Mouse (Mus musculus) frontal cortex, adult 2 months (tissue): Measurements from ENCODE around the gene H2al1h. TPM values are rescaled to one million over a fixed set of nuclear protein-coding genes. Genes with fewer than 3 reads are reported as not detected.
"Not testable (repeated sequence)": the region's sequence is repeated elsewhere in the genome, so short reads cannot be mapped to it uniquely, and the experiment has no call there.

Experiments
- DNase-seq, 2 experiments: peaks; one replicate each; pipeline ENCODE4 v3.0.0; 2022; ENCODE audit warnings: low spot score in 1 of 2; ENCODE audit errors: extremely low spot score in 1 of 2
- polyA plus RNA-seq: library from polyadenylated mRNA; depleted of rRNA; stranded (reverse); fragments of >200 nt; gene quantifications from 2 replicates; pipeline ENCODE4 v1.2.3, GENCODE M21; 2012; rRNA removed

H2al1h gene
- polyA plus RNA-seq, result not detected in 2 replicates

- DNase-seq, result not testable (repeated sequence)
Observed at GRCm38 (mm10) chrX:11321192-11321591, at the start of gene H2al1h. Gene H2al1h (plus strand): TSS chrX:11321492.

GRCm38 (mm10) chrX:11273190-11273589 is 48.1 kb upstream of the H2al1h start:
- no peak for DNase-seq

- no peak for DNase-seq
Observed at GRCm38 (mm10) chrX:11277083-11277482, 44.2 kb upstream of the H2al1h start.

- DNase-seq, result no peak
Observed at GRCm38 (mm10) chrX:11280741-11281140, 40.6 kb upstream of the H2al1h start.

DNA sequence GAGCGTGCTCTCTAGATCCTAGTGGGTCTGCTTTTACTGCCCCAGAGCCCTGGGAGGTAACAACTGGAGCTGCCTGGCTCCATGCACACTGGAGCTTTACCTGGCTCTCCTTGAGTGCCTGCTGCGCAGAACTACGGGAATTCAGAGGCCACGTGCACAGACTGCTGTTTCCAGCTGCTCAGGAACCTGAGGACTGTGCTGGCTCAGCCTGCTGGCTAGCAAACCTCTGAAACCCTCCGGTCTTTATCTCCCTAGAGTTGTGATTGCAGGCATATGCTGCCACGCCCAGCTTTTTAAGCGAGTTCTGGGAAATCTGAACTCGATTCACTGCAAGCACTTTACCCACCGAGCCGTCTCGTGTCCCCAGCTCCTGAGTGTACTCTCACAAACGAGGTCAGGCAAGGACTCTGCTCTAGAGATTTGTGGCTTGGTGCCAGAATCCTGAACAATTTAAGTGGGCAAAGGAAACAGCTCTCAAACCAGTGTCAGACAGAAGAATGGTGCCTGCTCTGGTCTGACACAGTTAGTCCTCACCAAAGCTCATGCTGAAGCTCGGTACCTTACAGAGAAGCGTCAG is 32.9 kb upstream of the H2al1h start:
- no peak for DNase-seq

GRCm38 (mm10) chrX:11289244-11289643 is 32.0 kb upstream of the H2al1h start:
- DNase-seq, result no peak

DNA sequence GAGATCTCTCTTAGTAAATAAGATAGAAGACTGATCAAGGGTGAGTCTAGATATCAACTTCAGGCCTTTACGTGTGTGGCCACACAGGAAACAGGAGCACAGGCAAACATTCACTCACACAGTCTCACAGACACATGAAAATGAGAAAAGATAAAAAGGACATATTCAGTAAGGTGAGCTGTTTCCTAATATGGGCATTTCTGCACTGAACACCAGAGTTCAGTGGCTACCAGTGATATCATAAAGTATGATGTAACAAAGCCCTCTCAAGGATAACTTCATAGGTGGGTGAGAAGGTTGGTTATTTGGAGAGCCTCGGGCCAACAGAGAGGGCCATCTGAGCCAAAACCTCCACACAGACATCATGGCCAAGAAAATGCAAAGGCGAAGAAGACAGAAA is 22.3 kb upstream of the H2al1h start, which contains the start of gene H2al1a:
Gene H2al1a (plus strand): TSS at position 301 of the 400 bp plus-strand sequence.
- not testable (repeated sequence) for DNase-seq

- not testable (repeated sequence) for DNase-seq
Observed at GRCm38 (mm10) chrX:11302132-11302531, 19.2 kb upstream of the H2al1h start, which contains the start of gene H2al1b. Gene H2al1b (plus strand): TSS chrX:11302432.

GRCm38 (mm10) chrX:11305355-11305754 is 15.9 kb upstream of the H2al1h start, which contains the start of gene H2al1c:
Gene H2al1c (plus strand): TSS chrX:11305655.
- not testable (repeated sequence) for DNase-seq

GRCm38 (mm10) chrX:11308524-11308923 is 12.8 kb upstream of the H2al1h start, which contains the start of gene H2al1d:
Gene H2al1d (plus strand): TSS chrX:11308824.
- DNase-seq, result not testable (repeated sequence)

GRCm38 (mm10) chrX:11311634-11312033 is 9.7 kb upstream of the H2al1h start, which contains the start of gene H2al1e:
Gene H2al1e (plus strand): TSS chrX:11311934.
- DNase-seq, result not testable (repeated sequence)

DNA sequence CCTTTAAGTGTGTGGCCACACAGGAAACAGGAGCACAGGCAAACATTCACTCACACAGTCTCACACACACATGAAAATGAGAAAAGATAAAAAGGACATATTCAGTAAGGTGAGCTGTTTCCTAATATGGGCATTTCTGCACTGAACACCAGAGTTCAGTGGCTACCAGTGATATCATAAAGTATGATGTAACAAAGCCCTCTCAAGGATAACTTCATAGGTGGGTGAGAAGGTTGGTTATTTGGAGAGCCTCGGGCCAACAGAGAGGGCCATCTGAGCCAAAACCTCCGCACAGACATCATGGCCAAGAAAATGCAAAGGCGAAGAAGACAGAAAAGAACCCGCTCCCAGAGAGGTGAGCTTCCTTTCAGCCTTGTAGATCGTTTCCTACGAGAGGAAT is 6.4 kb upstream of the H2al1h start, which contains the start of gene H2al1f:
Gene H2al1f (plus strand): TSS at position 301 of the 400 bp plus-strand sequence.
- DNase-seq, result not testable (repeated sequence)

- DNase-seq, result not testable (repeated sequence)
Observed at GRCm38 (mm10) chrX:11317956-11318355, 3.3 kb upstream of the H2al1h start, which contains the start of gene H2al1g. Gene H2al1g (plus strand): TSS chrX:11318256.

- not testable (repeated sequence) for DNase-seq
Observed at GRCm38 (mm10) chrX:11324359-11324758, 3.1 kb downstream of the H2al1h start, which contains the start of gene H2al1i. Gene H2al1i (plus strand): TSS chrX:11324659.

GRCm38 (mm10) chrX:11327522-11327921 is 6.2 kb downstream of the H2al1h start, which contains the start of gene H2al1j:
Gene H2al1j (plus strand): TSS chrX:11327822.
- not testable (repeated sequence) for DNase-seq

DNA sequence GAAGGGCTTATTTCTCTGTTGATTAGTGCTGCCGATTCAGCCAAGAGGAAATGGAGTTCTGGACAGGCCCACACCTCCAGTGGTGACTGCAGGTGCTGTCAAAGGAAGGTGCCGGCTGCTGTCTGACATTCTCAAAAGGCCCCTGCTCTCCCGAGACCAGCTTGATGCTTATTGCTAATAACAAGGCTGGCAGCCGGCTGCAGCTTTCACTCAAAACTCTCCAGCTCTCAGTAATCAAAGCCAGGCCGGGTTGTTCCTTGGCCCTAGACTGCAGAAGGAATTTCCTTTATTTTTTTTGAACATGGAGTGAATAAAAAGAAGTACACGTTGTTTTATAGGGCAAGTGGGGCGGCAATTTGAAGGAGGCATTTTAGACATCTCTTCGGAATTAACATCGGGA is 24.5 kb downstream of the H2al1h start:
- DNase-seq, result no peak

DNA sequence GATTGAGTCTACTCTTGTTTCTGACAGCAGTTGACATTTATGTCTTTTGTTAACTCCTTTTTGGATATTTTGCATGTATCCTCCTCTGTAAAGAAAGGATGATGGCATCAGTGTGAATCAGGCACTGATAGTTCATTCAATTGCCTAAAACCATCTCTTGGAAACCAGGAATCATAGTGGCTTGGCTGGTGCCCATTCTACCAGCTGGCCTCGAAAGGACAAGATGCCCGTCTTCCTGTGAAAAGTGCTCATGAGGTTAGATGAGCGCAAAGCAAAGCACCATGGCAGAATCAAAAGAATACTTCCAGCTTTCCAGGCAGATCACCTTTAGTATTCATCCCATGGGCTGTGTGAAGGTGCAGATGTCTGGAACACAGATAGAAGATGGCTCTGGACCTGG is 25.5 kb downstream of the H2al1h start:
- no peak for DNase-seq

- no peak for DNase-seq
Observed at GRCm38 (mm10) chrX:11360823-11361222, 39.5 kb downstream of the H2al1h start.

DNA sequence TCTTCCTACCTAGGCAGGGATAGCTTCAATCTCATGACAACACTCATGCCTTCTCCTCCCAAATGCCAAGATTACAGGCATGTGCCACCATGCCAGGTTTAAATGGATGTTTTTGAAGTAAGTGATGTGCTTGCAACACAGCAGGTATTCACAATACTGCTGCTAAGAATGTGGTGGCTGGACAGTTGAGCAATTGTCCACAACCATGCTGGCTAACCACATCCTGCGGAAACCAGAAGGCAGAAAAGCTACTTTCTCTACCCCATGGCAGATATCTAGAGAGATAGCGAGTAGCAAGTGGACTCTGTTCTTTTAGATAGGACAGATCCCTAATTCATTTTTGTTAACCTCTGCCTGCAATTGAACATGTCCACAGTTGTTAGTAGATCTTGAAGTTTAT is 40.0 kb downstream of the H2al1h start:
- no peak for DNase-seq

- no peak for DNase-seq
Observed at GRCm38 (mm10) chrX:11363890-11364289, 42.6 kb downstream of the H2al1h start.

DNA sequence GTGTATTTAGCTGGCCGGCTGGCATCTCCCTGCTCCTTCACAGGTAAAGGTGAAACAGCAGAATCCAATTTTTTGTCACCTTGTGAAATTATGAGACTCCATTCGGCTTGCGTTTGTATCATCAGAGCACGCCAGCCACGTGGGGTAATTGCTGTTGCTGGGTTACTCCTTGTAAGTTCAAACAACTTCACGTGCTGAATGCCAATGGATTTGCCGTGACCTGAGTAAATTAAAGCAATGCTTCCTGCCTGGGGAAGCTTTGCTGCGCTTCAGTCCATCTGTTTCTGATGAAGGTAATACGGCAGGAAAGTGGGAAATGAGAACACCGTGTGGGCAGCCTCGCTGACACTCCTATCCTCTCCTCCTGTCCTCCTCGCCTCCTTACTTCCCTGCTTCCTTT is 43.9 kb downstream of the H2al1h start:
- no peak for DNase-seq
